Mouse (Mus musculus) testis, adult 2 months (tissue): ENCODE measurements around the gene Olfr697.
"Not testable (repeated sequence)": the region's sequence is repeated elsewhere in the genome, so short reads cannot be mapped to it uniquely, and the experiment has no call there.

Experiments
- CTCF ChIP-seq: fragments of 200-500 bp; IDR thresholded peaks from 2 replicates; pipeline ENCODE4 v1.5.1; 2012; ENCODE audit warnings: low read depth, mild to moderate bottlenecking, inconsistent platforms, low read length, moderate library complexity; ENCODE audit not compliant: control insufficient read depth, insufficient read depth, insufficient replicate concordance
- POLR2A ChIP-seq: fragments of 200-500 bp; IDR thresholded peaks from 2 replicates; pipeline ENCODE4 v1.6.1; 2012; ENCODE audit warnings: low read depth, mild to moderate bottlenecking, inconsistent platforms, low read length, moderate library complexity; ENCODE audit not compliant: control insufficient read depth

- TF ChIP-seq CTCF, POLR2A: not testable (repeated sequence)
Measured at GRCm38 (mm10) chr7:106725654-106726053, 16.6 kb downstream of the Olfr697 start.
